Mouse (Mus musculus): ENCODE data around the gene Gm20388. TPM values are rescaled to one million over a fixed set of nuclear protein-coding genes. Genes with fewer than 3 reads are reported as not detected.
A peak's percentile ranks its signal among the peaks of the same experiment; 100 is the strongest.

Gene Gm20388
- polyA plus RNA-seq, 1 experiment from 2014 or later: 3.6 TPM

- H3K4me3 ChIP-seq: no peak overlapping the region
- H3K4me1 ChIP-seq: peaks cover 46% of the 10 kb centered on the region
- no peaks in the 10 kb centered on the region for H3K9me3 ChIP-seq
- no peak for DNase-seq (ENCODE audit: low spot score)
- no peak overlapping the region; the same call in 1 of the 2 replicates for H3K27ac ChIP-seq (replicated peaks)
- peaks cover 6% of the 10 kb centered on the region for H3K27me3 ChIP-seq (replicated peaks; ENCODE audit: low read depth, poor library complexity, severe bottlenecking)
- H3K36me3 ChIP-seq (replicated peaks): no peaks in the 10 kb centered on the region
- 79% methylated on average over 4 of the region's 4 CpGs for WGBS
Observed at GRCm38 (mm10) chr8:122039452-122039851, 2128.8 kb downstream of the Gm20388 start.

DNA sequence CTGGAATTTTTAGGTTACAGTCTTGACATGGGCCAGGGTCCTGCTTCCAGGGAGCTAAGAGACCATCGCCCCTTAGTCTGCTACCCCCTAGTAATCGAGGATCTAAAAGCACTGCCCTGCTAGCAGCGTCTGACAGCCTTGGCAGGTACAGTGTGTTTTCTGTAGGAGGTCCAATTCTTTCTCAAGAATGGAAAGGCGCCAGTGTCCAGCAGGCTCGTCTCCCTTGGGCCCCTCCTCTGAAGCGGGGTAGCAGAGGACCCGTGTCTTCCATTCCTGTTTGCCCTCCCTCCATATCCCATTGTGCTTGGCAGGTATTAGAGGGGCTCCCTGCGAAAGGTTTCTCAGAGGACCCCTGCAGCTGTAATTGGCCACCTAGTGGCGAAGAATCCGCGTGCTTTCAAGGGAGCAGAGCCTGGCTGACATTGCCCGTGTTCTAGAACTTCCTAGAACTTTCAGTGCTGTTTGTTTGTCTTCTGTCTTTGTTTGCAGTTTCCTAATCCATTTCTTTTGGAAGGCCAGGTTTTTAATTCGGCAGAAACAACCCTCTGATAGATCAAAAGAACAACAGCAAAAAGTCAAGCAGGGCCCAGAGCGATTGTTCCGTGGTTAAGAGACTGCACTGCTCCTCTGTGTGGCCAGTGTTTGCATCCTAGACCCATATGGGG is 2136.7 kb downstream of the Gm20388 start:
- WGBS: 63% methylated on average over 15 of the region's 15 CpGs
- no peaks in the 10 kb centered on the region for H3K9me3 ChIP-seq
- peaks cover 47% of the 10 kb centered on the region for H3K4me1 ChIP-seq
- no peak overlapping the region for H3K4me3 ChIP-seq
- no peaks in the 10 kb centered on the region for H3K36me3 ChIP-seq (replicated peaks)
- H3K27me3 ChIP-seq (replicated peaks; ENCODE audit: low read depth, poor library complexity, severe bottlenecking): peaks cover 10% of the 10 kb centered on the region
- no peak overlapping the region for H3K27ac ChIP-seq (replicated peaks)
- peak; percentile 37 for DNase-seq (ENCODE audit: low spot score)

GRCm38 (mm10) chr8:122049266-122049665 is 2138.6 kb downstream of the Gm20388 start:
- 83% methylated on average over 4 of the region's 4 CpGs for WGBS
- Histone ChIP-seq H3K4me1 (peaks cover 35% of the 10 kb centered on the region), H3K4me3 (no peak overlapping the region), H3K27ac (replicated peaks) (no peak overlapping the region), H3K27me3 (replicated peaks; ENCODE audit: low read depth, poor library complexity, severe bottlenecking) (0 out of 2 replicates have a peak, but pooled peaks cover 7% of the 10 kb centered on the region), H3K9me3 (no peaks in the 10 kb centered on the region), H3K36me3 (replicated peaks) (no peaks in the 10 kb centered on the region)
- DNase-seq (ENCODE audit: low spot score): no peak

- WGBS: 53% methylated on average over 2 of the region's 2 CpGs
- H3K9me3 ChIP-seq: no peaks in the 10 kb centered on the region
- no peak overlapping the region for H3K27ac ChIP-seq (replicated peaks)
- 0 out of 2 replicates have a peak, but pooled peaks cover 11% of the 10 kb centered on the region for H3K27me3 ChIP-seq (replicated peaks; ENCODE audit: low read depth, poor library complexity, severe bottlenecking)
- H3K36me3 ChIP-seq (replicated peaks): no peaks in the 10 kb centered on the region
- no peak overlapping the region for H3K4me3 ChIP-seq
- peaks cover 35% of the 10 kb centered on the region for H3K4me1 ChIP-seq
- no peak for DNase-seq (ENCODE audit: low spot score)
Observed at GRCm38 (mm10) chr8:122049923-122050322, 2139.3 kb downstream of the Gm20388 start.

DNA sequence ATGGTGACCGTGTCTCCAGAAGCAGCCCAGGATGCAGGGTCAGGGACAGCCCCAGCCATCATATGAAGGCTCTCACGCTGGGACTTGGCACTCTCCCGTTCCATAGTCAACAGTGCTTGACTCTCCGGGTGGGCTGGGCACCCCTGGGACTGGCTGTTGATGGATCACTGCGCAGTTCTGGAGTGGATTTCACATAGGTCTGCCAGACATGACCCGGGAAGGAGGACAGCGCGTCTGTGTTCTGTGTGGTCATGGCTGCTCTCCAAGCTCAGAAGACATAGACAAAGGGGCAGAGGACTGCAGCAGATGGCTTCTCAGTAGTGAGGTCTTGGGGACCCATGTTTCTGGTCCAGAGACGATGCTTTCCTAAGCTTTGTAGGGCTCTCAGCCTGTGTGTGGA is 2140.0 kb downstream of the Gm20388 start:
- WGBS: 94% methylated on average over 9 of the region's 9 CpGs
- H3K4me1 ChIP-seq: peaks cover 35% of the 10 kb centered on the region
- H3K27ac ChIP-seq (replicated peaks): no peak overlapping the region
- no peak for DNase-seq (ENCODE audit: low spot score)
- no peak overlapping the region for H3K4me3 ChIP-seq
- no peaks in the 10 kb centered on the region for H3K36me3 ChIP-seq (replicated peaks)
- H3K27me3 ChIP-seq (replicated peaks; ENCODE audit: low read depth, poor library complexity, severe bottlenecking): 0 out of 2 replicates have a peak, but pooled peaks cover 11% of the 10 kb centered on the region
- no peaks in the 10 kb centered on the region for H3K9me3 ChIP-seq

DNA sequence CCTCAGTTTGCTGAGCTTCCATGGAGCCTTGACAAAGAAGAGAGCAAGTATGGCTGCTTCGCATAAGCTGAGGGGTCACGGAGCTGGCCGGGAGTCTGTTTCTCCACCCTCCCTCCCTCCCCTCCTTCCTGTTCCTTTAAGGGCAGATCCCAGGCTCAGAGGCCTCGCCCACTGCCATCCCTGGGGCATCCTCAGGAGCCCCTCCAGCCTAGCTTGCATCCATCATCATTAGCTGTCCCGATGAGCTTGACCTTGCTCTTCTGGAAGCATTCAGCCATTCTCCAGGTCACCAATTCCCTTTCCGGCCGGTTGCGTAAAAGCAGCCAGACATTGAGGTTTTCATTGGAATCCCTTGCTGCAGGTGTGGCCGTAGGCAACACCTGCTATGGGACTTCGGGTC is 2144.7 kb downstream of the Gm20388 start:
- Histone ChIP-seq H3K4me1 (peaks cover 49% of the 10 kb centered on the region), H3K36me3 (replicated peaks) (no peaks in the 10 kb centered on the region), H3K27me3 (replicated peaks; ENCODE audit: low read depth, poor library complexity, severe bottlenecking) (peaks cover 14% of the 10 kb centered on the region), H3K4me3 (no peak overlapping the region), H3K9me3 (no peaks in the 10 kb centered on the region), H3K27ac (replicated peaks) (peak overlapping the region; percentile 77)
- DNase-seq (ENCODE audit: low spot score): peak; percentile 62
- WGBS: 46% methylated on average over 10 of the region's 10 CpGs

GRCm38 (mm10) chr8:122056113-122056512 is 2145.5 kb downstream of the Gm20388 start:
- Histone ChIP-seq H3K4me1 (peaks cover 56% of the 10 kb centered on the region), H3K27ac (replicated peaks) (peak overlapping the region; percentile 27; the same call in 1 of the 2 replicates), H3K4me3 (no peak overlapping the region), H3K9me3 (no peaks in the 10 kb centered on the region), H3K36me3 (replicated peaks) (no peaks in the 10 kb centered on the region), H3K27me3 (replicated peaks; ENCODE audit: low read depth, poor library complexity, severe bottlenecking) (peaks cover 14% of the 10 kb centered on the region)
- no peak for DNase-seq (ENCODE audit: low spot score)
- 38% methylated on average over 1 of the region's 1 CpGs for WGBS

DNA sequence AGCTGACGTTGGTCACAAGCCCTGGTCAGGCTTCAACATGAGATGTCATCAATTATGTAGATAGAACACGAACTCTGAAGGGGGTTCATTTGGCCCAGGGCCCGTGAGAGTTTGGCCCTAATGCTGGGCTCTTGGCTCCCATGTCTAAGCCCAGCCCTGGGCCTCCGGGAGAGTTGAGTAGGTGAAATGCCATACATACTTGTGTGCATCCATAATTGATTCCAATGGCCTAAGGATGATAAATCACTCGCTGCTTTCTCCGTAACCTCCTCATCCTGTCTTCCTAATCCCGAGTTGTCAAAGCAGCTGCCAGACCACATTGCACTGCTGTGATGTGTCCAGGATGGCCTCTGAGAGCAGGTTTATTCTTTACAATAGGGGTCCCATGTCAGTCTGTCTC is 2146.2 kb downstream of the Gm20388 start:
- Histone ChIP-seq H3K36me3 (replicated peaks) (no peaks in the 10 kb centered on the region), H3K27ac (replicated peaks) (no peak overlapping the region; the same call in 1 of the 2 replicates), H3K4me1 (peaks cover 56% of the 10 kb centered on the region), H3K4me3 (no peak overlapping the region), H3K9me3 (no peaks in the 10 kb centered on the region), H3K27me3 (replicated peaks; ENCODE audit: low read depth, poor library complexity, severe bottlenecking) (peaks cover 14% of the 10 kb centered on the region)
- DNase-seq (ENCODE audit: low spot score): no peak
- WGBS: 77% methylated on average over 7 of the region's 7 CpGs

GRCm38 (mm10) chr8:122058510-122058909 is 2147.9 kb downstream of the Gm20388 start:
- no peak for DNase-seq (ENCODE audit: low spot score)
- 59% methylated on average over 9 of the region's 9 CpGs for WGBS
- H3K4me3 ChIP-seq: no peak overlapping the region
- H3K27me3 ChIP-seq (replicated peaks; ENCODE audit: low read depth, poor library complexity, severe bottlenecking): peaks cover 10% of the 10 kb centered on the region
- H3K9me3 ChIP-seq: no peaks in the 10 kb centered on the region
- no peak overlapping the region for H3K27ac ChIP-seq (replicated peaks)
- H3K4me1 ChIP-seq: peaks cover 64% of the 10 kb centered on the region
- H3K36me3 ChIP-seq (replicated peaks): no peaks in the 10 kb centered on the region

- Histone ChIP-seq H3K4me1 (peaks cover 61% of the 10 kb centered on the region), H3K9me3 (no peaks in the 10 kb centered on the region), H3K27me3 (replicated peaks; ENCODE audit: low read depth, poor library complexity, severe bottlenecking) (peaks cover 11% of the 10 kb centered on the region), H3K36me3 (replicated peaks) (no peaks in the 10 kb centered on the region), H3K27ac (replicated peaks) (no peak overlapping the region), H3K4me3 (no peak overlapping the region)
- DNase-seq (ENCODE audit: low spot score): no peak
- 82% methylated on average over 8 of the region's 8 CpGs for WGBS
Observed at GRCm38 (mm10) chr8:122058951-122059350, 2148.3 kb downstream of the Gm20388 start.

GRCm38 (mm10) chr8:122062508-122063223 is 2152.0 kb downstream of the Gm20388 start:
- Histone ChIP-seq H3K4me1 (peaks cover 44% of the 10 kb centered on the region), H3K9me3 (no peaks in the 10 kb centered on the region), H3K27me3 (replicated peaks; ENCODE audit: low read depth, poor library complexity, severe bottlenecking) (peaks cover 14% of the 10 kb centered on the region; the same call in 1 of the 2 replicates), H3K4me3 (no peak overlapping the region), H3K27ac (replicated peaks) (no peak overlapping the region), H3K36me3 (replicated peaks) (no peaks in the 10 kb centered on the region)
- no peak for DNase-seq (ENCODE audit: low spot score)
- 75% methylated on average over 12 of the region's 12 CpGs for WGBS

DNA sequence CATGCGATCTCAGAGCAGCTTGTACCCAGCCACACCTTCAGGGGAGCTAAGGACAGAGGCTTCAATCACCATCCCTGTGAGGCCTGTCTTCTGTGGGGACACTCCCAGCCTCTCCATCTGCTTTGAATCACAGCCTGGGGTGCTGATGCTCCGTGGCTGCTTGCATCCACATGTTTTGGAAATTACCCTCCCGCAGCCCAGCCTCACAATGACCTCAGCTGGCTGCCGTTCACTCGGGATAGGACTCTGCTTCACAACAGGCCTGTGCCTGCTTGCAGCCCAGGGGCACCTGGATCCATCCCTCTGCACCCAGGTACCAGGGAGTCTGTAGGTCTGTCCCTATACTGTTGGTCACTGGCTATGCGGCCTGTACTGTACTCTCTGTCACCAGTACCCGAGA is 2153.7 kb downstream of the Gm20388 start:
- no peaks in the 10 kb centered on the region for H3K9me3 ChIP-seq
- WGBS: 52% methylated on average over 7 of the region's 7 CpGs
- DNase-seq (ENCODE audit: low spot score): peak; percentile 52
- H3K4me3 ChIP-seq: no peak overlapping the region
- H3K36me3 ChIP-seq (replicated peaks): no peaks in the 10 kb centered on the region
- peaks cover 45% of the 10 kb centered on the region for H3K4me1 ChIP-seq
- peak overlapping the region; percentile 51; the same call in 1 of the 2 replicates for H3K27ac ChIP-seq (replicated peaks)
- H3K27me3 ChIP-seq (replicated peaks; ENCODE audit: low read depth, poor library complexity, severe bottlenecking): peaks cover 29% of the 10 kb centered on the region

All from embryonic facial prominence, embryonic 10.5 days (tissue).